Mouse (Mus musculus): Measurements from ENCODE around the gene Rcor3. TPM values are rescaled to one million over a fixed set of nuclear protein-coding genes. Genes with fewer than 3 reads are reported as not detected.

Gene Rcor3
- total RNA-seq, 1 experiment from 2014 or later = 21.7 TPM

GRCm38 (mm10) chr1:192095626-192096025, 42.2 kb downstream of the Rcor3 start:
- no peak for ATAC-seq (replicated peaks; ENCODE audit: low read depth, poor library complexity, severe bottlenecking)

GRCm38 (mm10) chr1:192094451-192095170, 43.3 kb downstream of the Rcor3 start:
- peak; percentile 45 for ATAC-seq (replicated peaks; ENCODE audit: low read depth, poor library complexity, severe bottlenecking)

GRCm38 (mm10) chr1:192092879-192093660, 44.8 kb downstream of the Rcor3 start:
- peak; percentile 80 for ATAC-seq (replicated peaks; ENCODE audit: low read depth, poor library complexity, severe bottlenecking)

GRCm38 (mm10) chr1:192091806-192092772, 45.8 kb downstream of the Rcor3 start, which contains the start of gene Traf5:
Traf5 (minus strand) TSS chr1:192092559.
- peak; percentile 87 for ATAC-seq (replicated peaks; ENCODE audit: low read depth, poor library complexity, severe bottlenecking)

GRCm38 (mm10) chr1:192090689-192091567, 46.9 kb downstream of the Rcor3 start:
- ATAC-seq (replicated peaks; ENCODE audit: low read depth, poor library complexity, severe bottlenecking) = no peak

GRCm38 (mm10) chr1:192090281-192090680, 47.6 kb downstream of the Rcor3 start:
- no peak for ATAC-seq (replicated peaks; ENCODE audit: low read depth, poor library complexity, severe bottlenecking)

- no peak for ATAC-seq (replicated peaks; ENCODE audit: low read depth, poor library complexity, severe bottlenecking)
These were observed 48.4 kb downstream of the Rcor3 start for GRCm38 (mm10) chr1:192089208-192090166.

GRCm38 (mm10) chr1:192088011-192088410, 49.9 kb downstream of the Rcor3 start:
- no peak for ATAC-seq (replicated peaks; ENCODE audit: low read depth, poor library complexity, severe bottlenecking)

GRCm38 (mm10) chr1:192087098-192087497, 50.8 kb downstream of the Rcor3 start:
- no peak for ATAC-seq (replicated peaks; ENCODE audit: low read depth, poor library complexity, severe bottlenecking)

- ATAC-seq (replicated peaks; ENCODE audit: low read depth, poor library complexity, severe bottlenecking) = no peak
These were observed 51.4 kb downstream of the Rcor3 start for GRCm38 (mm10) chr1:192086279-192087037.

GRCm38 (mm10) chr1:192085218-192085617, 52.6 kb downstream of the Rcor3 start:
- no peak for ATAC-seq (replicated peaks; ENCODE audit: low read depth, poor library complexity, severe bottlenecking)

- no peak for ATAC-seq (replicated peaks; ENCODE audit: low read depth, poor library complexity, severe bottlenecking)
These were observed 55.2 kb downstream of the Rcor3 start for GRCm38 (mm10) chr1:192082646-192083045.

- ATAC-seq (replicated peaks; ENCODE audit: low read depth, poor library complexity, severe bottlenecking) = 0 out of 2 replicates have a peak, but pooled peaks have one; percentile 7
These were observed 56.7 kb downstream of the Rcor3 start for GRCm38 (mm10) chr1:192081129-192081528.

GRCm38 (mm10) chr1:192079121-192079520, 58.7 kb downstream of the Rcor3 start:
- no peak for ATAC-seq (replicated peaks; ENCODE audit: low read depth, poor library complexity, severe bottlenecking)

- peak; percentile 95 for ATAC-seq (replicated peaks; ENCODE audit: low read depth, poor library complexity, severe bottlenecking)
These were observed 59.5 kb downstream of the Rcor3 start for GRCm38 (mm10) chr1:192078406-192078805.

- no peak for ATAC-seq (replicated peaks; ENCODE audit: low read depth, poor library complexity, severe bottlenecking)
These were observed 60.9 kb downstream of the Rcor3 start for GRCm38 (mm10) chr1:192076796-192077535.

GRCm38 (mm10) chr1:192076101-192076500, 61.8 kb downstream of the Rcor3 start:
- no peak for ATAC-seq (replicated peaks; ENCODE audit: low read depth, poor library complexity, severe bottlenecking)
